Mouse (Mus musculus) brain, embryonic 14.5 days (tissue): ENCODE measurements around the gene Hrh3.

ENCODE experiments used
- CTCF ChIP-seq: fragments of 200-500 bp; IDR thresholded peaks from 2 replicates; pipeline ENCODE4 v1.5.1; 2012; ENCODE audit warnings: inconsistent platforms, mild to moderate bottlenecking, moderate library complexity, borderline replicate concordance; ENCODE audit not compliant: insufficient read depth, insufficient read length; ENCODE audit errors: extremely low read depth
- POLR2A ChIP-seq: fragments of 200-500 bp; IDR thresholded peaks from 2 replicates; pipeline ENCODE4 v1.6.1; 2012; ENCODE audit warnings: mild to moderate bottlenecking, inconsistent platforms, borderline replicate concordance; ENCODE audit not compliant: poor library complexity, insufficient read depth, insufficient read length, severe bottlenecking; ENCODE audit errors: extremely low read depth

- TF ChIP-seq POLR2A, result no peak
- TF ChIP-seq CTCF, result no peak
These were observed 28.9 kb upstream of the Hrh3 start for GRCm38 (mm10) chr2:180133231-180133630.
